ENCODE assay signal across 9 mouse cellular contexts in genomic region chr13:101213121-101213916, GRCm38 (mm10).
DNase-seq lines count a peak whose midpoint lies in the region; ATAC-seq and TF ChIP-seq lines count a peak whose summit lies in the region.
"Had no signal": no experiment of that assay in that cellular context is flagged by ENCODE, and none has a peak within 500 bp of the region (broad histone marks: within the 10 kb centered on the region; RNA-seq: fewer than 3 reads in every experiment).

No protein-coding gene starts in this region.

- H3K9me3 ChIP-seq in hindbrain, postnatal 0 days (ENCODE audit: low read length) = no peaks in the 10 kb centered on the region
- no peaks in the 10 kb centered on the region for H3K9me3 ChIP-seq in intestine, embryonic 16.5 days (ENCODE audit: control insufficient read depth, low read length)
- H3K9me3 ChIP-seq: limb, embryonic 15.5 days had no signal

- no peak overlapping the region for H3K4me3 ChIP-seq in hindbrain, postnatal 0 days (ENCODE audit: low read length)
- H3K4me3 ChIP-seq in intestine, embryonic 16.5 days (ENCODE audit: low read length) = no peak overlapping the region
- H3K4me3 ChIP-seq: limb, embryonic 15.5 days had no signal

- no peak overlapping the region for H3K9ac ChIP-seq in hindbrain, postnatal 0 days (replicated peaks; ENCODE audit: low read length)
- H3K9ac ChIP-seq in intestine, embryonic 16.5 days (ENCODE audit: low read depth, low read length) = no peak overlapping the region
- H3K9ac ChIP-seq: limb, embryonic 15.5 days had no signal

- WGBS in hindbrain, postnatal 0 days = 25% methylated on average over 13 of the region's 13 CpGs
- 46% methylated on average over 13 of the region's 13 CpGs for WGBS in intestine, embryonic 16.5 days

- TF ChIP-seq CTCF in hindbrain, postnatal 0 days (IDR thresholded peaks at IDR 0.05; ENCODE audit: low read depth) = no peak

- no peak overlapping the region for H3K27ac ChIP-seq in hindbrain, postnatal 0 days
- H3K27ac ChIP-seq in intestine, embryonic 16.5 days (ENCODE audit: low read length) = no peak overlapping the region
- H3K27ac ChIP-seq: limb, embryonic 15.5 days had no signal

- no peak overlapping the region for H3K4me2 ChIP-seq in hindbrain, postnatal 0 days (ENCODE audit: low read depth, low read length)
- H3K4me2 ChIP-seq in intestine, embryonic 16.5 days (ENCODE audit: low read depth, low read length) = no peak overlapping the region
- H3K4me2 ChIP-seq: limb, embryonic 15.5 days had no signal

- ATAC-seq in hindbrain, postnatal 0 days = no peak
- no peak for ATAC-seq in intestine, embryonic 16.5 days

- peaks cover 5% of the 10 kb centered on the region; the same call in 1 of the 2 replicates for H3K4me1 ChIP-seq in hindbrain, postnatal 0 days (ENCODE audit: insufficient read depth, low read length)
- peaks cover 10% of the 10 kb centered on the region for H3K4me1 ChIP-seq in intestine, embryonic 16.5 days (ENCODE audit: control insufficient read depth, insufficient read depth, low read length)

- no peaks in the 10 kb centered on the region for H3K27me3 ChIP-seq in hindbrain, postnatal 0 days (ENCODE audit: insufficient read depth, low read length)
- H3K27me3 ChIP-seq in intestine, embryonic 16.5 days (replicated peaks; ENCODE audit: control insufficient read depth, insufficient read depth, low read length) = no peaks in the 10 kb centered on the region
- H3K27me3 ChIP-seq: limb, embryonic 15.5 days had no signal

- peak; percentile 10 for DNase-seq in adrenal gland, adult 2 months
- DNase-seq in adrenal gland, postnatal 25 days = no peak
- peak; percentile 11 for DNase-seq in lung, postnatal 10 days
- DNase-seq in lung, postnatal 25 days (ENCODE audit: low spot score) = no peak
- DNase-seq in hindbrain, postnatal 0 days (ENCODE audit: low spot score) = peak; percentile 86
- DNase-seq in skeletal muscle tissue, adult 2 months (ENCODE audit: low read depth, low spot score) = peak; percentile 10
- no peak for DNase-seq in gastrocnemius, postnatal 25 days

- H3K36me3 ChIP-seq in hindbrain, postnatal 0 days (ENCODE audit: insufficient read depth, low read length) = no peaks in the 10 kb centered on the region
- no peaks in the 10 kb centered on the region for H3K36me3 ChIP-seq in intestine, embryonic 16.5 days (ENCODE audit: control insufficient read depth, insufficient read depth, low read length)
- H3K36me3 ChIP-seq: limb, embryonic 15.5 days had no signal

Comparison
In these comparisons a context has a peak if more than half of its experiments do, and no peak if none do; other contexts are left out.
1. DNase-seq: peak in adrenal gland, adult 2 months (single experiment), lung, postnatal 10 days (single experiment), hindbrain, postnatal 0 days (single experiment) and skeletal muscle tissue, adult 2 months (single experiment); none in adrenal gland, postnatal 25 days (single experiment), lung, postnatal 25 days (single experiment) and gastrocnemius, postnatal 25 days (single experiment).